Mouse (Mus musculus) c-Kit-positive CD71-positive TER-119-negative erythroid progenitor cells, embryonic 14.5 days (primary cell): ENCODE measurements around the gene Pnmal1.

Experiments
- DNase-seq: peaks from one replicate; pipeline ENCODE4 v3.0.0-alpha.2; 2013; ENCODE audit warnings: low read depth

Pnmal1 gene

GRCm38 (mm10) chr7:16995345-16995744 is 35.9 kb downstream of the Pnmal1 start:
- no peak for DNase-seq

DNA sequence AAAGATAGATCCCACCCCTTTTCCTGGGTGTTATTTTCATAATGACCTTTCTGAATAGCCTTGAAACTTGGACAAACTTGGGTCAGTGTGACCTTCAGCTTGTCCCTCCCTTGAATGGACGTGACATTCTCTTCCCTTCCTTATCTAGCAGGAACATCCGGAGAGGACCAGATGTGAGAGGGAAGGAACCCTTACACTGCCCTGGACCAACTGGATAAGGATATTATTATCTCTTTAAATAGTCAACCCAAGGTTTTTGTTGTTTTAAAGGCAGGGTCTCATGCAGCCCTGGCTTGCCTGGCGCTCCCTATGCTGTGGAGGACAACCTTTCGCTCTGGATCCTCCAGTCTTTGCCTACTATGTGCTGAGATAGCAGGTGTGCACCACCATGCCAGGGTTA is 39.8 kb downstream of the Pnmal1 start:
- DNase-seq: no peak

- DNase-seq: peak; percentile 75
Measured at GRCm38 (mm10) chr7:16999650-17000049, 40.2 kb downstream of the Pnmal1 start.

DNA sequence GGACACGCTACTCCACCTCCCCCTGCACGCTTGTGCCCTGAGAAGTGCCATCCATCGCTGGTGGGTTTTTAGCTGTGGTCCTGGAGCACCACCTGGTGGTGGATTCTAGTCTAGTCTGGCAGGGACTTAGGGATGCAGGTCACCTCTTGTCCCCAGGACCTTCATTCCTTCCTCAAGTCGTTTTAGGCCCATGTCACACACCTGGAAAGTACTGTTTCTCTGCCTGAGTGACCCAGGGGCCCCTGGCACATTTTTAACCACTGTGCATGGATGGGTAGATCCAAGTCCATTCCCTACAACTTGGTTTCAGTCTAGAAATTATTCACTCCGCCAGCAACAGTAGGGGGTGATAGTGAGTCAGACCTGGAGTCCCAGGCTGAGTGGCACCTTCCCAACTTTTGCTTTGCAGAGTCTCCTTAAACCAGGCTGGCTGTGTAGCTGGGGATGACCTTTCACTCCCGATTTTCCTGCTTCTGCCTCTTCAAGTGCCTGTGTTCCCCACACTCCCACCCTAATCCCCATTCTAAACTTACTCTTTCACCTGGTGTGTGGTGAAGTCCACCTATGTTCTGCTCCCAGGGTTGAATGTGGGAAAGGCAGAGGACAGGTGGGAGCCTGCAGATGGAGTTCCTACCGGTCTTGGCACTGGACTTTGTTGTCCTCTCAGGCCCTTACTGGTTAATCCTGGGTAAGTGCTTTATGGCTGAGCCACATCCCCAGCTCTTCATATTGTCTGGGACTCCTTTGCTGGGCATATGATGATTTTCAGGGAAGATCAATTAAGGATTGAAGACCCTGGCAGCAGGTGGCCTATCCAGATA is 43.1 kb downstream of the Pnmal1 start:
- DNase-seq: peak; percentile 79

DNA sequence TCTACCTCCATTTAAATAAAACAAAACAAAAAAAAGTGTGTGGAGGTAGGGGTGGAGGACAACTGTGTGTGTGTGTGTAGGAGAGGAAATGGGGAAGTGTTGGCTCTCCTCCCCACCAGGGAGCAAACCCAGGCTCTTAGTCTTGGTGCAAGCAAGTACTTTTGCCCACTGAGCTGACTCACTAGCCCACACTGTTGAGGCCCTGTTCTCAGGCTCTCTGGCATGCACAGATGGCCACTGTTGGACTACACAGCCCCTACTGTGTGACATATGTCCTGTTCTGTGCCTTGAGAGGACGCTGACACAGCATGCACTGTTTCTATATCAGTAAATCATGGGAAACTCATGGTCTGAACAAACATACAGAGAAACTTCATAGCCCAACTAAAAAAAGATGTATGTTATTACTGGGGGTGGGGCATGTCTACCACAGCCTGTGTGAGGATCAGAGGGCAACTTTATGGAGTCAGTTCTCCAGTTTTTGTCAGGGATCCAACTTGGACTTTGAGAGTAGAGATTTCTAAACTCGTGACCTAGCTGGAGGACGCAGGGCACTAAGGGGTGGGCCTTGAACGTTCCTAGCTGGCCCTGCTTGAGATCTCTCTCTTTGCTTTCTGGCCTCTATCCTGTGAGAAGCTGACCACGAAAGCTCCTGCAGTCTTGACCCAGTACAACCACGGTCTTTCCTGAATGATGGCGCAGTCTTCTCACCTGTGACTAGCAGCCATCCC is 43.9 kb downstream of the Pnmal1 start:
- DNase-seq: no peak

- no peak for DNase-seq
Measured at GRCm38 (mm10) chr7:17004716-17005115, 45.2 kb downstream of the Pnmal1 start.

DNA sequence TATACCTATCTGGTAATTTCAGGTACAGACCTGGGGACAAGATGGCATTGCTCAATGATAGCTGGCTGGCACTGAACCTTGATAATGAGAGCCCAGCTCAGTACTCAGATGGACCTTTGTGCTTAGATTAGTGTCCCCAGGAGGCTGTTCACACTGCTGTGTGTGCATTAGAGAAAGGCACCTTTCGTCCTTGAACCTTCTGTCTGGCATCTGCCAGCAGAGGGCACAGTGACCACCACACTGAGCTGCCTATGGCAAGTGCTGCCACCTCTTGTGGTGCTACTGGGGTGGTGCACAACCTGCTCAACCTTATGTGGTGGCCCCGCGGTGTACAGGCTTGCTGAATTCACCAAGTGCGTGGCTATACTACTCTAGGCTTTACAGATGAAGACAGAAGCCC is 47.8 kb downstream of the Pnmal1 start:
- no peak for DNase-seq

DNA sequence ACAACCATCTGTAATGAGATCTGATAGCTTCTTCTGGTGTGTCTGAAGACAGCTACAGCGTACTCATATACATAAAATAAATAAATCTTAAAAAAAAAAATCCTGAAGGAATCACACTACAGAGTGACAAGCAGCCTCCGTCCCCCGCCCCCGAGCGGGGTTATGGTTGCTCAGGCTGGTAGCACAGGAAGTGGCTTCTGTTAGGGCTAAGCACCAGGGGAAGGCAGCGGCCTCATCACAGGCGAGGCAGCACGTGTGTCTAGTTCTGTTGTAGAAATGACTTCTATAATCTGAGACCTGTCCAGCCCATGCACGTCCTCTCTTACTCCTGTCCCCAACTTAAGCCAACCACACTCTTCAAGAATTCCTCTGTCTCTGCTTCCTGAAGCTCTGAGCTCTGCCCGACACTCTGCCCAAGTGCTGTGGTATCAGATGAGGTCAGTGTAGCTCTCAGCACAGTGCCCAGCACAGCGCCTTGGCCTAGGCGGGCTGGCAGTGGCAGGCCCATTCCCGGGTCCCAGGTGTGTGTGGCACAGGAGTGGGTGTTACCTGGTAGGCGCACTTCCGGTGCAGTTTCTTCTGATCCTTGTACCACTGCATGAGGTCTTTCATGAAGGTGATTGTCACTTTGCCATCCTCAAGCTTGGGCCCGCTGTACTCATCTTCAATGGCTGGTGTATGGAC is 50.0 kb downstream of the Pnmal1 start:
- DNase-seq: no peak

- DNase-seq: no peak
Measured at GRCm38 (mm10) chr7:17010010-17010347, 50.5 kb downstream of the Pnmal1 start.

DNA sequence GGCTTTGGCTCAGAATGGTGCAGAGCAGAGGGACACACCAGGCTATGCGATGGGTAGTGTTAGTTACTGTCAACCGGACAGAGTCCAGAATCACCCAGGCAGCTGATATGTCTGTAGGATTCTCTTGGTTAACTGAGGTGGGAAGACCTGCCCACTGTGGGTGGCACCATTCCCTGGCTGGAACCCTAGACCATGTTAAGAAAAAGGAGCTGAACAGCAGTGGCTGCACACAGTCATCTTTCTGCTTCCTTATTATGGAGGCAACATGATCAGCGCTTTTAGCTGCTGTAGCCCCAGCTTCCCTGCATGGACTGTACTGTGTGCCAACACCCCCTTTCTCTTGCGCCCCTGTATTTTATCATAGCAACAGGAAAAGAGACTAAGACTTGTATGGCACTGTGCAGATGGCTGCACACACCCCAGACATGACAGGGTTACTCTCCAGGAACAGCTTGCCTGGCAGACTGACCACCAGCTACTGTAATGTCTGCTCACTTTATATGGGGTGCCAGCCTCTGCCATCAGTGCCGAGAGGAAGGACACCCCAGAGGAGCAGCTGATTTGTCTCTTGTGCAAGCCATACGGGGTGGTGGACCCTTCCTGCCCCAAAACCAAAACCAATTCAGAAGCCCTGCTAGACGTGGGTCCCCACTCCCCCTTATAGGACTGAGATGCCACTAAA is 52.6 kb downstream of the Pnmal1 start:
- no peak for DNase-seq
